Mouse (Mus musculus) midbrain, embryonic 12.5 days (tissue): Measurements from ENCODE around the gene Ssh1. TPM values are rescaled to one million over a fixed set of nuclear protein-coding genes. Genes with fewer than 3 reads are reported as not detected.

Experiments used
- ATAC-seq: fragments of 200-750 bp; cut with Nextera tagmentation; 2 replicates; pipeline ENCODE4 v1.8.0; 2017; ENCODE audit warnings: low read depth, moderate TSS enrichment, moderate library complexity; ENCODE audit not compliant: low FRiP score
- H3K27ac ChIP-seq: fragments of 300-500 bp; sonication (generic); replicated peaks from 2 replicates; pipeline ENCODE4 v1.5.1; 2016; ENCODE audit warnings: mild to moderate bottlenecking
- H3K27me3 ChIP-seq: fragments of 300-500 bp; sonication (generic); 2 replicates; pipeline ENCODE4 v1.6.1; 2016; ENCODE audit warnings: mild to moderate bottlenecking
- H3K36me3 ChIP-seq: fragments of 300-500 bp; sonication (generic); 2 replicates; pipeline ENCODE4 v1.6.1; 2016
- H3K4me1 ChIP-seq: fragments of 300-500 bp; sonication (generic); 2 replicates; pipeline ENCODE4 v1.6.1; 2016
- H3K4me2 ChIP-seq: fragments of 300-500 bp; sonication (generic); replicated peaks from 2 replicates; pipeline ENCODE4 v1.6.1; 2016; ENCODE audit warnings: mild to moderate bottlenecking, moderate library complexity
- H3K4me3 ChIP-seq: fragments of 300-500 bp; sonication (generic); 2 replicates; pipeline ENCODE4 v1.5.1; 2016; ENCODE audit warnings: mild to moderate bottlenecking
- H3K9ac ChIP-seq: fragments of 300-500 bp; sonication (generic); replicated peaks from 2 replicates; pipeline ENCODE4 v1.6.1; 2016; ENCODE audit warnings: mild to moderate bottlenecking, moderate library complexity
- H3K9me3 ChIP-seq: fragments of 300-500 bp; sonication (generic); 2 replicates; pipeline ENCODE4 v1.6.1; 2016; ENCODE audit warnings: mild to moderate bottlenecking
- WGBS: fragments of 180-500 bp; shearing (Covaris S2); methylation state at CpG from one replicate; pipeline ENCODE4 v1.1.7; 2016; 5-methylcytosine and 5-hydroxymethylcytosine counted together
- polyA plus RNA-seq: library from polyadenylated mRNA; unstranded; fragments of >200 nt; fragmentation: Nextera tagmentation; extraction: Ambion mirVana; gene quantifications from 2 replicates; pipeline ENCODE4 v1.2.1, GENCODE M21; 2016

Gene Ssh1
- polyA plus RNA-seq, 1 experiment from 2014 or later: 18.5 TPM

GRCm38 (mm10) chr5:114024390-114024789, 30.7 kb upstream of the Ssh1 start:
- Histone ChIP-seq H3K36me3 (no peaks in the 10 kb centered on the region), H3K9me3 (no peaks in the 10 kb centered on the region), H3K9ac (no peak overlapping the region), H3K27me3 (no peaks in the 10 kb centered on the region; the same call in 1 of the 2 replicates), H3K4me2 (no peak overlapping the region), H3K4me1 (peaks cover 6% of the 10 kb centered on the region), H3K4me3 (no peak overlapping the region), H3K27ac (no peak overlapping the region)
- WGBS: 62% methylated on average over 6 of the region's 6 CpGs
- no peak for ATAC-seq

DNA sequence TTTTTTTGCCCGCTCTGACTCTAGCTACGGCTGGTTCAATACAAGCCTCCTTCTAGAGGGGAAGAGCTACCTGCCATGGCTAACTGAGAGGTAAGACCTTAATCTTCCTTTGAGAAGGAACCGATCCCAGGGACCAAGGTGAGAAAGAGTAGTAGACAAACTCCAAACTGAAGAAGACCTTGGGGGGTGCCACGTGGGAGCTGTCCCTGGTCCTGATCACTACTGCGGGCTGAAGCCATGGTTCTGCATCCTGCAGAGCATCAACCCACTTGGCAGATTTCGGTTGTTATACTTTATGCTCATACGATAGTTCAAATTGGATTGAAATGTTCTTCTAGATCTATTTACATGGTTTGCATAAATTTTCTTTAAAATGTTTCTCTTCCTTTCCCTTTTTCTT, 21.4 kb upstream of the Ssh1 start:
- no peak overlapping the region for H3K4me2 ChIP-seq
- no peak for ATAC-seq
- WGBS: 66% methylated on average over 7 of the region's 7 CpGs
- H3K27me3 ChIP-seq: no peaks in the 10 kb centered on the region
- no peaks in the 10 kb centered on the region for H3K9me3 ChIP-seq
- no peak overlapping the region for H3K4me3 ChIP-seq
- no peak overlapping the region for H3K9ac ChIP-seq
- H3K36me3 ChIP-seq: no peaks in the 10 kb centered on the region
- H3K27ac ChIP-seq: no peak overlapping the region
- H3K4me1 ChIP-seq: no peaks in the 10 kb centered on the region

DNA sequence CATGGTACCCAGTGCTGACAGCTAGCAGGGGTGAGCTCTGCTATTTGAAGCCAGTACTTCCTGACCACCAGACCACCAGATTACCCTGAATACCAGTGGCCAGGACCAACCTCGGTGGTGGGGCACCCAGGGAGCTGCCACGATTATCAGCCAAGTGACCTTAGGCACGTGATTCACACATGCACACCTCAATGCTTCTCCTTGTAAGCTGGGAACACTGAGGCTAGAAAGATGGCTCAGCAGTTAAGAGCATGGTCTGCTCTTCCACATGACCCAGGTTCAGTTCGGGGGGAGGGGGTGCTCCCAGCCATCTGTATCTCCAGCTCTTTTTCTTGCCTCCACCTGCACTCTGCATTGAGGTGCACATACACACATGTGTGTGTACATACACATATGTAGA, 15.4 kb upstream of the Ssh1 start:
- no peak overlapping the region for H3K4me3 ChIP-seq
- no peaks in the 10 kb centered on the region for H3K36me3 ChIP-seq
- ATAC-seq: no peak
- H3K27ac ChIP-seq: no peak overlapping the region
- no peak overlapping the region for H3K4me2 ChIP-seq
- H3K4me1 ChIP-seq: no peaks in the 10 kb centered on the region
- no peaks in the 10 kb centered on the region for H3K9me3 ChIP-seq
- no peak overlapping the region for H3K9ac ChIP-seq
- H3K27me3 ChIP-seq: no peaks in the 10 kb centered on the region
- WGBS: 88% methylated on average over 4 of the region's 4 CpGs

- Histone ChIP-seq H3K9ac (no peak overlapping the region), H3K4me2 (no peak overlapping the region), H3K4me3 (no peak overlapping the region), H3K9me3 (no peaks in the 10 kb centered on the region), H3K27me3 (no peaks in the 10 kb centered on the region), H3K4me1 (no peaks in the 10 kb centered on the region), H3K36me3 (no peaks in the 10 kb centered on the region), H3K27ac (no peak overlapping the region)
- no peak for ATAC-seq
- 81% methylated on average over 12 of the region's 12 CpGs for WGBS
Measured at GRCm38 (mm10) chr5:114007753-114008453, 14.2 kb upstream of the Ssh1 start.

DNA sequence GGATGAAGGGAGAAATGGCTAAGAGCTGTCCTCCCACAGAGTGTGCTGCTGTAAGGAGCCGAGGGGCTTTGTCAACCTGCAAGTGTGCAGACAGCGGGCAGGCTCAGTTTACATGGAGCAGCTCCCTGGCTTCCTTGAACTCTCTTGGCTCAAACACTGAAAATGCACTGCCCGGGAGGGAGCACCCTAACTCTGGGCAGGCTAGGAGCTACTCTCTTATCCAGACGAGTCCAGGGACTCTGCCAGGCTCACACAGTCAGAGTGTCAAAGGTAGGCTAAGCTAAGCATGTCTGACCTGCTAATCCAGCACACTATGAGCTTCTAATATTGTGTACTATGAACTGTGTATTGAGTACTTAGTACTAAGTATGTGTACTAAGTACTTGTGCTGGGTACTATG, 13.3 kb upstream of the Ssh1 start:
- no peaks in the 10 kb centered on the region for H3K4me1 ChIP-seq
- no peak overlapping the region for H3K9ac ChIP-seq
- no peak overlapping the region for H3K27ac ChIP-seq
- no peak for ATAC-seq
- no peak overlapping the region for H3K4me2 ChIP-seq
- H3K9me3 ChIP-seq: no peaks in the 10 kb centered on the region
- no peak overlapping the region for H3K4me3 ChIP-seq
- no peaks in the 10 kb centered on the region for H3K27me3 ChIP-seq
- H3K36me3 ChIP-seq: no peaks in the 10 kb centered on the region
- WGBS: 82% methylated on average over 4 of the region's 4 CpGs

DNA sequence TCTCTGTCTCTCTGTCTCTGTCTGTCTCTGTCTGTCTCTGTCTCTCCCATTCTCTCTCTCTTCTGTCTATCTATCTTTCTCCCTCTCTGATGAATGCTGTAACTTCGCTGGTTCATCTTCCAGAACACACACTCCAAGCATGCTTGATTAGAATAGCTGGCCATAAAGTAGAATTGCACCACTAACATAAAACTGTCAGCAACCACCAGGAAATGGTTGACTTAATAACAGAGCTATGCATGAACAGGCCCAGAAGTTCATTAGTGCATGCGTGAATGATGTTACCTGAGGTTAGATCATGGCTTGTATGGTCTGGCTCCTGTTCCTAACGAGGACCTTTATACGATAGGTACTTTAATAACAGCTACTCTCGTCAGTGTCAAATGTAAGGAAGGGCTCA, 11.4 kb upstream of the Ssh1 start:
- H3K27me3 ChIP-seq: no peaks in the 10 kb centered on the region
- no peak for ATAC-seq
- no peaks in the 10 kb centered on the region for H3K36me3 ChIP-seq
- no peak overlapping the region for H3K4me2 ChIP-seq
- H3K4me3 ChIP-seq: no peak overlapping the region
- no peaks in the 10 kb centered on the region for H3K4me1 ChIP-seq
- H3K27ac ChIP-seq: no peak overlapping the region
- H3K9me3 ChIP-seq: no peaks in the 10 kb centered on the region
- 84% methylated on average over 5 of the region's 5 CpGs for WGBS
- no peak overlapping the region for H3K9ac ChIP-seq

DNA sequence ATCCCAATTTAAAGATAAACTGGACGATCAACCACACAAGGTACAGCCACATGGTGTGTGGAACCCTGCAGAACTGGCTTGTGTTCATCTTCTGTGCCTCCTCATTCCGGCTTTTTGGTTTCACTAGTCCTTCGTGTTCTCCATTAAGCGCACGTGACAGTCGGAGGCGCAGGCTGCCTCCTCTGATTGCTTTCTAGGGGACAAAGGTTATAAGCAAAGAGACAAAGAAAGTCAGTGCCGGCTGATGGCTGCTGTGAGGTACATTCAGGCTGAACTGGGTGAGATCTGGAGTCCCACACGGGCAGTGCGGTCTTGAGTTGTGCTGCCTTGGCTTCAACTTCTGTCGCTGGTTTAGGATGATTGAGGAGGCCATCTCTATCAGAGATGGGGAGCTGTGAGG, 10.9 kb upstream of the Ssh1 start:
- ATAC-seq: no peak
- no peak overlapping the region for H3K27ac ChIP-seq
- no peaks in the 10 kb centered on the region for H3K27me3 ChIP-seq
- H3K4me3 ChIP-seq: no peak overlapping the region
- H3K9me3 ChIP-seq: no peaks in the 10 kb centered on the region
- H3K4me2 ChIP-seq: no peak overlapping the region
- no peaks in the 10 kb centered on the region for H3K4me1 ChIP-seq
- H3K9ac ChIP-seq: no peak overlapping the region
- no peaks in the 10 kb centered on the region for H3K36me3 ChIP-seq
- WGBS: 83% methylated on average over 11 of the region's 11 CpGs

- 48% methylated on average over 5 of the region's 5 CpGs for WGBS
- Histone ChIP-seq H3K4me1 (no peaks in the 10 kb centered on the region), H3K9me3 (no peaks in the 10 kb centered on the region), H3K36me3 (no peaks in the 10 kb centered on the region), H3K27ac (no peak within 1 kb of the TSS), H3K4me3 (no peak within 1 kb of the TSS), H3K4me2 (no peak within 1 kb of the TSS), H3K9ac (no peak within 1 kb of the TSS), H3K27me3 (no peaks in the 10 kb centered on the region)
- ATAC-seq: no peak
Measured at GRCm38 (mm10) chr5:114003542-114003941, 9.8 kb upstream of the Ssh1 start, which contains the start of gene Dao. TSS of gene Dao (plus strand) at chr5:114003703.

- Histone ChIP-seq H3K9me3 (no peaks in the 10 kb centered on the region), H3K4me2 (no peak overlapping the region), H3K9ac (no peak overlapping the region), H3K27me3 (no peaks in the 10 kb centered on the region), H3K4me1 (peaks cover 2% of the 10 kb centered on the region), H3K27ac (no peak overlapping the region), H3K36me3 (no peaks in the 10 kb centered on the region), H3K4me3 (no peak overlapping the region)
- 72% methylated on average over 5 of the region's 5 CpGs for WGBS
- ATAC-seq: no peak
Measured at GRCm38 (mm10) chr5:113999382-113999781, 5.7 kb upstream of the Ssh1 start.

DNA sequence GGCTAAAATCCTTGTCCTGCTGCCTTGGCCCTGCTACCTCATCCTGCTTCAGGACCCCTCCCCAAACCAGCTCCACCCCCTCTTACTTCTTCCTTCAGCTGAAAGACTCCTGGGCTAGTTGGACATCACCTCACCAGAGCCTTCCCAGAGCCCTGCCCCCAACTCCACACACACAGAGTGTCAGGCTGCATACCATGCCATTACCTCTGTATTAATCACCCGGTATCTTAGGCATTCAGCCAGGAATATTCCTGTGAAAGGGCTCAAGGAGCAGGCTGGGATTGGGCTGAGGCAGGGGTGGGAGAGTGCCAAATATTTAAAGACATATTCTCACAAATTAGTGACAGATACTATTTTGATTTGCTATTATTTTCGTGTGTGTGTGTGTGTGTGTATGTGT, 2.8 kb upstream of the Ssh1 start:
- Histone ChIP-seq H3K27ac (no peak overlapping the region), H3K4me3 (no peak overlapping the region), H3K4me2 (no peak overlapping the region), H3K9me3 (no peaks in the 10 kb centered on the region), H3K9ac (no peak overlapping the region), H3K36me3 (no peaks in the 10 kb centered on the region), H3K27me3 (no peaks in the 10 kb centered on the region), H3K4me1 (peaks cover 19% of the 10 kb centered on the region)
- 57% methylated on average over 2 of the region's 2 CpGs for WGBS
- no peak for ATAC-seq

DNA sequence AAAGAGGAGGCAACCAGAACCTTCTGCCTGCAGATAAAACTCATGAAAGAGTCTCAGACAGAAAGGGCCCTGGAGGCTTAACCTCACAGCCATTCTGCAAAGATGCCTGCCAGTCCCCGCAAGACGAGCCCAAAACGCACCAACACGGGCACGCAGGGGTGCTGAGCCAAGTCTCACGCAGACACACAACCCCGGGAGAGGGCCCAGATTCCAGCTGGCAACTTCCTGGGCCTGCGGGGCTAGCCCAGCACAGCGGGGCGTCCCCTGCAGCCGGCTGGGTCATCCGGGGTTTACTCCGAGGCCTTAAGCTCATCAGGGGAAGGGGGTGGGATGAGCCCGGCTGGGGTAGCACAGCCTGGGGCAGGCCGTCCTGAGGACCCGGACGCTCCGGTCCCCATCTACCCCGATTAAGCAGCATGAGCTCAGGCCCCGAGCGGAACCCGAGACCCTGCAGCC, 635 bp downstream of the Ssh1 start:
- H3K36me3 ChIP-seq: peaks cover 8% of the 10 kb centered on the region
- peak overlapping the region; percentile 88 for H3K4me2 ChIP-seq
- H3K27me3 ChIP-seq: no peaks in the 10 kb centered on the region
- peak overlapping the region; percentile 88 for H3K9ac ChIP-seq
- H3K27ac ChIP-seq: peak overlapping the region; percentile 89
- peaks cover 28% of the 10 kb centered on the region for H3K4me1 ChIP-seq
- no peaks in the 10 kb centered on the region for H3K9me3 ChIP-seq
- peak overlapping the region; percentile 77 for H3K4me3 ChIP-seq
- 0% methylated on average over 20 of the region's 22 CpGs for WGBS
- ATAC-seq: peak; percentile 77; the same call in 1 of the 2 replicates

- peak overlapping the region; percentile 88 for H3K4me2 ChIP-seq
- 46% methylated on average over 12 of the region's 12 CpGs for WGBS
- no peak for ATAC-seq
- H3K4me3 ChIP-seq: peak overlapping the region; percentile 77
- H3K27me3 ChIP-seq: no peaks in the 10 kb centered on the region
- H3K36me3 ChIP-seq: peaks cover 12% of the 10 kb centered on the region
- peaks cover 28% of the 10 kb centered on the region for H3K4me1 ChIP-seq
- H3K9me3 ChIP-seq: no peaks in the 10 kb centered on the region
- peak overlapping the region; percentile 89 for H3K27ac ChIP-seq
- peak overlapping the region; percentile 88 for H3K9ac ChIP-seq
Measured at GRCm38 (mm10) chr5:113992339-113992831, 1.3 kb downstream of the Ssh1 start.
